Mouse (Mus musculus) forebrain, postnatal 0 days (tissue): ENCODE data around the gene Fars2. TPM values are rescaled to one million over a fixed set of nuclear protein-coding genes. Genes with fewer than 3 reads are reported as not detected.
A peak's percentile ranks its signal among the peaks of the same experiment; 100 is the strongest.
"Not testable (repeated sequence)": the region's sequence is repeated elsewhere in the genome, so short reads cannot be mapped to it uniquely, and the experiment has no call there.

Source experiments
- ATAC-seq: fragments of 200-750 bp; cut with Nextera tagmentation; 2 replicates; pipeline ENCODE4 v1.8.0; 2017; ENCODE audit warnings: mild to moderate bottlenecking, moderate library complexity
- DNase-seq: peaks from one replicate; pipeline ENCODE4 v3.0.0-alpha.2; 2015
- H3K27ac ChIP-seq: fragments of 300-500 bp; sonication (generic); 2 replicates; pipeline ENCODE4 v1.5.1; 2014; ENCODE audit warnings: low read depth, mild to moderate bottlenecking, antibody characterized with exemption, low read length, moderate library complexity, mixed read lengths
- H3K27me3 ChIP-seq: fragments of 300-500 bp; sonication (generic); 2 replicates; pipeline ENCODE4 v1.6.1; 2014; ENCODE audit warnings: mild to moderate bottlenecking, low read length, mixed read lengths; ENCODE audit not compliant: insufficient read depth
- H3K36me3 ChIP-seq: fragments of 300-500 bp; sonication (generic); 2 replicates; pipeline ENCODE4 v1.6.1; 2014; ENCODE audit warnings: mild to moderate bottlenecking, moderate library complexity; ENCODE audit not compliant: insufficient read depth
- H3K4me1 ChIP-seq: fragments of 300-500 bp; sonication (generic); 2 replicates; pipeline ENCODE4 v1.6.1; 2014; ENCODE audit warnings: antibody characterized with exemption; ENCODE audit not compliant: insufficient read depth
- H3K4me2 ChIP-seq: fragments of 300-500 bp; sonication (generic); 2 replicates; pipeline ENCODE4 v1.6.1; 2014; ENCODE audit warnings: low read depth, mild to moderate bottlenecking, moderate library complexity
- H3K4me3 ChIP-seq: fragments of 300-500 bp; sonication (generic); 2 replicates; pipeline ENCODE4 v1.5.1; 2014; ENCODE audit warnings: low read depth, low read length, mixed read lengths
- H3K9ac ChIP-seq: fragments of 300-500 bp; sonication (generic); 2 replicates; pipeline ENCODE4 v1.6.1; 2014; ENCODE audit warnings: mild to moderate bottlenecking
- H3K9me3 ChIP-seq: fragments of 300-500 bp; sonication (generic); 2 replicates; pipeline ENCODE4 v1.6.1; 2016; ENCODE audit warnings: low read length
- CTCF ChIP-seq: sonication (generic); IDR thresholded peaks from 2 replicates; pipeline ENCODE4 v1.5.1; 2016; ENCODE audit warnings: antibody characterized with exemption, control low read depth, low read depth
- WGBS: fragments of 180-500 bp; shearing (Covaris S2); extraction: QIAGEN DNeasy Blood & Tissue Kit; methylation state at CpG from one replicate; pipeline ENCODE4 v1.1.7; 2014; 5-methylcytosine and 5-hydroxymethylcytosine counted together
- polyA plus RNA-seq: library from polyadenylated mRNA; unstranded; fragments of >200 nt; fragmentation: Nextera tagmentation; extraction: Ambion mirVana; gene quantifications from 2 replicates; pipeline ENCODE4 v1.2.1, GENCODE M21; 2015
- total RNA-seq: library from RNA; depleted of rRNA; stranded (reverse); fragments of >200 nt; gene quantifications from 2 replicates; pipeline ENCODE4 v1.2.3, GENCODE M21; 2014

Gene Fars2
- total and polyA plus RNA-seq, 2 experiments from 2014 or later: 29.9 to 35.5 TPM

DNA sequence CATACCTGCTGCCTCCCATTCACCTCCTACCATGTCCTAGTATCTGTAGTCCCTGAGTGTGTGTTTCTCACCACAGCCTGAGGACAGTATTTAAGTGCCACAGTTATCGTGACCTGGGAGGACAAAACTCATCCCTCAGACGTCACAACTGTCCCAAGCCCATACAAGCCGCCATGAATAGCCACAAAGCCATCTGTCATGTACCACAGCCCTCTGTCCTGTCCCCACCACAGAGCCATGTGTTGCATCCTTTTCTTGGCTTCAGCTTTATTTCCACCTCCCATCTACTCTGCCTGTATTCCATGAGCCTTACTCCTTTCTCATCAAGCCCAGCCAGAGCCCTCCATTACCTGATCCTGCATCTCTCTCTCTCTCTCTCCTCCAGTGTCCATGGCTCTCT, 244.2 kb downstream of the Fars2 start:
- no peak for DNase-seq
- H3K27me3 ChIP-seq: no peaks in the 10 kb centered on the region
- no peak overlapping the region for H3K4me2 ChIP-seq
- no peak overlapping the region for H3K4me3 ChIP-seq
- H3K9me3 ChIP-seq: no peaks in the 10 kb centered on the region
- no peaks in the 10 kb centered on the region for H3K4me1 ChIP-seq
- no peak overlapping the region for H3K27ac ChIP-seq
- H3K36me3 ChIP-seq: no peaks in the 10 kb centered on the region
- H3K9ac ChIP-seq: no peak overlapping the region
- WGBS: 90% methylated on average over 3 of the region's 3 CpGs
- TF ChIP-seq CTCF: no peak
- no peak for ATAC-seq

DNA sequence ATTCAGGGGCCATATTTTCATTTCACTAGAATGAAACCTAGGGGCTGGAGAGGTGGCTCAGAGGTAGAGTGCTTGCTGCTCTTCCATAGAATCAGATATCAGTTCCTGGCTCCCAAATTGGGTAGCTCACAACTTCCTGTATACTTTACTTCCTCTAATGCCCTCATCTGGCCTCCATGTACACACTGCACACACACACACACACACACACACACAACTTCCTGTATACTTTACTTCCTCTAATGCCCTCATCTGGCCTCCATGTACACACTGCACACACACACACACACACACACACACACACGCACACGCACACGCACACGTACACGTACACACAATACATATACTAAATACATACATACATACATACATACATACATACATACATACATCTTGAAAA, 248.5 kb downstream of the Fars2 start:
- not testable (repeated sequence) for H3K36me3 ChIP-seq, DNase-seq, H3K4me3 ChIP-seq, H3K4me2 ChIP-seq, H3K9ac ChIP-seq, H3K4me1 ChIP-seq, H3K27me3 ChIP-seq, H3K9me3 ChIP-seq, H3K27ac ChIP-seq, ATAC-seq
- WGBS: 95% methylated on average over 5 of the region's 5 CpGs

DNA sequence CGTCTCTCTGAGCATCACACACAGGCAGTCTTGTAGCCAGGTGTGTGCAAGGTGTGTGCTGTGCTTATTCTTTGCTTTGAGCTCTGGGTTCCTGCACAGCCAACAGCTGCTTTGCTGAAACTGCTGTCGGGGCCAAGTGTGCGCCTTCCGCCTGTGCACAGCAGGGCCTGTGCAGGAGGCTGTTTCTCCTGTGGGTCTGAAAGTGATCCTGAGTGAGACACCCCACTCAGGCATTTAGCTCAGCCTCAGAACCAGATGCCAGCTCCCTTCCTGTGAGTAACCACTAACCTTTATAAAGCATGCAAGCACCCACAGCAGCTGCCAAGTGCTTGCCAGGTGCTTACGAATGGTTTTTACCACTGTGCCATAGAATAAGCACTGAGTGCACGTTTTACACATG, 249.1 kb downstream of the Fars2 start:
- Histone ChIP-seq H3K4me3 (no peak overlapping the region), H3K9ac (no peak overlapping the region), H3K27me3 (no peaks in the 10 kb centered on the region), H3K4me2 (no peak overlapping the region), H3K4me1 (no peaks in the 10 kb centered on the region), H3K36me3 (no peaks in the 10 kb centered on the region), H3K9me3 (no peaks in the 10 kb centered on the region), H3K27ac (no peak overlapping the region)
- DNase-seq (no peak), ATAC-seq (no peak)
- no peak for TF ChIP-seq CTCF
- 81% methylated on average over 6 of the region's 6 CpGs for WGBS

- H3K4me2 ChIP-seq: no peak overlapping the region
- no peak for DNase-seq
- H3K27ac ChIP-seq: no peak overlapping the region
- no peaks in the 10 kb centered on the region for H3K9me3 ChIP-seq
- no peaks in the 10 kb centered on the region for H3K27me3 ChIP-seq
- no peak for ATAC-seq
- no peak overlapping the region for H3K9ac ChIP-seq
- H3K4me3 ChIP-seq: no peak overlapping the region
- H3K4me1 ChIP-seq: no peaks in the 10 kb centered on the region
- no peak for TF ChIP-seq CTCF
- H3K36me3 ChIP-seq: no peaks in the 10 kb centered on the region
Observed at GRCm38 (mm10) chr13:36367712-36368491, 250.7 kb downstream of the Fars2 start.

DNA sequence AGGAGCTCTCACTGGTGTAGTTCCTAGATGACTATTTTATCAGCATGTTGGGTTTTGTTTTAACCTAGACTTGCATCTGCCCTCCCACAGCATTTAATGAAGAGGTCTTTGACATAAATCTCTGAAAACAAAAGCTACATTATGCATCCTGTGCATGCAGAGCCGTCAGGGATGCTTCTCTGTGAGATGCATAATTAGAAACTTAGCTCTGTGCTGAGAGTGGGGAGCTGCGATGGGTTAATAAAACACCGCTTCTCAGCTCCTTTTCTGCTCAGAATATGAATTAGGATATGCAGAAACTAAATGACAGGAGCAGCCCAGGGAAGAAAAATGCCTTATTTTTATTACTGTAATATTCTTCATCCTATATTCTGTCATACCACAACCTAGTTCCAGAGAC, 251.6 kb downstream of the Fars2 start:
- Histone ChIP-seq H3K9me3 (no peaks in the 10 kb centered on the region), H3K4me1 (no peaks in the 10 kb centered on the region), H3K27me3 (no peaks in the 10 kb centered on the region), H3K27ac (no peak overlapping the region), H3K4me3 (no peak overlapping the region), H3K36me3 (no peaks in the 10 kb centered on the region), H3K4me2 (no peak overlapping the region), H3K9ac (no peak overlapping the region)
- DNase-seq: peak; percentile 20
- WGBS: 16% methylated on average over 3 of the region's 3 CpGs
- peak; percentile 58; the same call in 1 of the 2 replicates for ATAC-seq
- no peak for TF ChIP-seq CTCF

DNA sequence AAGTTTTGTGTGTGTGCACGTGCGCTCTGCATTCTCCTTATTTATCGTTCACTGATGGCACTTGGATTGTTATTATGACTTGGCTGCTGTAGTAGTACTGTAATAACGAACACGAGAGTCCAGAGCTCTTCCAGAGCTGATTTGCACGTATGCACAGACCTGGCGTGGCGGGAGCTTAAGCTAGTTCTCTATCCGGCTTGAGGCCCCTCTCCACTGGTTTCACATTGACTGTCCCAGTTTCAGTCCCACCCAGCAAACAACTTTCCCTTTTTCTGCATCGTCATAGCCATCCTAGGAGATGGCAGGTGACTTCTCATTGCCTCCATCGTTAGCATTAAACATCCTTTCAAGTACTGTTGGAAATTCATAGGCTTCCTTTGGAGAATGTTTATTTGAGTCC, 252.2 kb downstream of the Fars2 start:
- H3K27me3 ChIP-seq: no peaks in the 10 kb centered on the region
- H3K9me3 ChIP-seq: no peaks in the 10 kb centered on the region
- H3K4me2 ChIP-seq: no peak overlapping the region
- no peak overlapping the region for H3K4me3 ChIP-seq
- H3K9ac ChIP-seq: no peak overlapping the region
- H3K27ac ChIP-seq: no peak overlapping the region
- H3K4me1 ChIP-seq: no peaks in the 10 kb centered on the region
- H3K36me3 ChIP-seq: no peaks in the 10 kb centered on the region
- no peak for TF ChIP-seq CTCF
- 42% methylated on average over 11 of the region's 11 CpGs for WGBS
- DNase-seq (no peak), ATAC-seq (no peak)

DNA sequence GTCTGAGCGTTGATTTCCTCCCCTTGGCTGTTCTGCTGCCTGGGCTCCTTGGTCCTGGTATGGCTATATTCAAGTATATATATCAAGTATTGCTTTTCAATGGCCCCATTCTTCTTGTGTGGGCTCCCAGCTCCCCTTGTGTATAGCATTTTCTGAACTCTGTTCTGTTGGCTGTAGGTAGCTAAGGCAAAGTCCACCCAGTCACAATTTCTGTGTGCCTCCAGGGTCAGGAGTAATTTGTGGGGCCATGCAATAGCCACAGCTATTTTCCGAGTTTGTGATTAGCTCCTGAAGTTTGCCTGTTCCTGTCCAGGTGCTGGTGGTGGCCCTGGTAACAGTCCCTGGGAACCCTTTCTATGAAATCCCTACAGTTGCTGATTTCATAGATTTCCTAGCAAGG, 266.0 kb downstream of the Fars2 start:
- Histone ChIP-seq H3K27ac (no peak overlapping the region), H3K4me3 (no peak overlapping the region), H3K27me3 (no peaks in the 10 kb centered on the region), H3K9ac (no peak overlapping the region), H3K4me1 (no peaks in the 10 kb centered on the region), H3K9me3 (no peaks in the 10 kb centered on the region), H3K4me2 (no peak overlapping the region), H3K36me3 (no peaks in the 10 kb centered on the region)
- WGBS: 86% methylated on average over 2 of the region's 2 CpGs
- DNase-seq (no peak), ATAC-seq (no peak)
- TF ChIP-seq CTCF: no peak
